Mouse (Mus musculus) 416B (cell line): ENCODE measurements at regions not wholly inside any gene's neighbourhood (a gene's known extent, or its start where the extent isn't known, plus 50 kb on each side); places are given as distances from the start of the nearest gene placed in this dataset.

Experiments used
- DNase-seq: peaks from one replicate; pipeline ENCODE4 v3.0.0; 2011; ENCODE audit warnings: low read depth

- no peak for DNase-seq
Measured at GRCm38 (mm10) chr17:83136267-83136666, 78.8 kb upstream of the Pkdcc start.

- DNase-seq: no peak
Measured at GRCm38 (mm10) chr17:83137720-83138119, 77.4 kb upstream of the Pkdcc start.

GRCm38 (mm10) chr17:83138493-83139417, 76.3 kb upstream of the Pkdcc start:
- no peak for DNase-seq

- no peak for DNase-seq
Measured at GRCm38 (mm10) chr17:83148371-83148929, 66.6 kb upstream of the Pkdcc start.

GRCm38 (mm10) chr17:83149336-83149735, 65.8 kb upstream of the Pkdcc start:
- DNase-seq: no peak

GRCm38 (mm10) chr17:83155106-83155505, 60.0 kb upstream of the Pkdcc start:
- DNase-seq: no peak

- no peak for DNase-seq
Measured at GRCm38 (mm10) chr17:83156682-83157081, 58.4 kb upstream of the Pkdcc start.

GRCm38 (mm10) chr17:83158053-83158452, 57.0 kb upstream of the Pkdcc start:
- no peak for DNase-seq

- no peak for DNase-seq
Measured at GRCm38 (mm10) chr17:83158652-83159051, 56.4 kb upstream of the Pkdcc start.

GRCm38 (mm10) chr17:83159634-83160033, 55.5 kb upstream of the Pkdcc start:
- DNase-seq: no peak

GRCm38 (mm10) chr17:83160296-83160695, 54.8 kb upstream of the Pkdcc start:
- DNase-seq: no peak

GRCm38 (mm10) chr17:83161731-83162130, 53.4 kb upstream of the Pkdcc start:
- no peak for DNase-seq

GRCm38 (mm10) chr17:83163952-83164560, 51.0 kb upstream of the Pkdcc start:
- no peak for DNase-seq

GRCm38 (mm10) chr17:83164728-83165127, 50.4 kb upstream of the Pkdcc start:
- no peak for DNase-seq

GRCm38 (mm10) chr17:83165140-83165539, 50.0 kb upstream of the Pkdcc start:
- DNase-seq: no peak
